In the genomic region with DNA sequence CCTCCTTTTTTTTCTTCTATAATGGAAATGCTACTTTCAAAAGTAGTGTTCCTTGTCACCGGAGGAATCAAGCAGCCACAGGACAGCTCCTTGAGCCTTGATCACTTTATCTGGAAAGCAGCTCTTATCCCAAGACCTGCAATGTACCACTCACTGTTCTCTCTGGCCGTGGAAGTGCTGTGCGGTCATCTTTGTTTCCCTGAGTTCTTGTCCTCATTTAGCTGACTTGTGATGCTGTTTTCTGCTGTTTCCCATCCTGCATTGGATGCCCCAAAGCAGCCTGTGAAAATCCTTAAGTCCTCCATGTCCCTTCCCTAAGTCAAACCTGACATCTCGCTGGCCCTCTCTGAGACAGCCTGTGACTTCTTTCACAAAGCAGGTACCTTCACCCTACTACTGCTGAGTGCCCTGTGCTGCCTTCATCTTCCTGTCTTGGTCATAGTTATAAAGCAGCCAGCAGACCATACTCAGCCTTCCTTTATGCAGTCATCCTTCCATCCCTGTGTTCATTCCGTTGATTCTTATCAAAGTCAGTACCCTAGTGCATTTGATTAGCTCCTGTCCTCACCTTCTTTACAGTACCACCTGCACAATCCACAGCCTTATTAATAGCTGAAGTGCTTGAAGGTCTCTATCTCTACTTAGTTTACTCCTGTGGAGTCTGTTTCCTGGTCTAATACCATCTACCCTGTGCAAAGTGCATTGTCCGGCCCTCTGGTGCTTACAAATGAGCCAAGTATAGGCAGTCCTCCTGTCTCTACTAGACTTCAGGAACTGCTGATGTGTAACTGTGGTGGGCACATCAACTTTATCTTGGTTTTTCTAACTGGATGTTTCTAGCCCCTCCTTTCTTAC, we compare ENCODE assay signal across 10 mouse cellular contexts. TPM values are rescaled to one million over a fixed set of nuclear protein-coding genes. Genes with fewer than 3 reads are reported as not detected.
DNase-seq lines count a peak whose midpoint lies in the region; ATAC-seq and TF ChIP-seq lines count a peak whose summit lies in the region.
"Had no signal": no experiment of that assay in that cellular context is flagged by ENCODE, and none has a peak within 500 bp of the region (broad histone marks: within the 10 kb centered on the region; RNA-seq: fewer than 3 reads in every experiment).

No protein-coding gene starts in this region.

- H3K9me3 ChIP-seq in heart, embryonic 16.5 days (replicated peaks; ENCODE audit: control insufficient read depth, low read length), result no peaks in the 10 kb centered on the region
- H3K9me3 ChIP-seq in lung, embryonic 14.5 days (ENCODE audit: low read depth, low read length), result no peaks in the 10 kb centered on the region
- H3K9me3 ChIP-seq: hindbrain, embryonic 12.5 days; liver, embryonic 13.5 days had no signal

- H3K4me2 ChIP-seq in heart, embryonic 16.5 days (ENCODE audit: low read depth, low read length), result peak overlapping the region; percentile 73; the same call in 1 of the 2 replicates
- peak overlapping the region; percentile 77 for H3K4me2 ChIP-seq in lung, embryonic 14.5 days

- no peak for TF ChIP-seq CTCF in lung, embryonic 14.5 days (IDR thresholded peaks at IDR 0.05; ENCODE audit: low read depth)

- DNase-seq in CD4-positive, CD25-positive, alpha-beta regulatory T cell, adult 2 months (ENCODE audit: low read depth, low spot score), result peak; percentile 10
- no peak for DNase-seq in heart, postnatal 14 days
- no peak for DNase-seq in lung, embryonic 14.5 days
- no peak for DNase-seq in lung, postnatal 36 days
- DNase-seq in cerebellum, adult 9-10 months, result no peak

- no peaks in the 10 kb centered on the region for H3K36me3 ChIP-seq in heart, embryonic 16.5 days (ENCODE audit: control insufficient read depth, insufficient read depth)
- H3K36me3 ChIP-seq in lung, embryonic 14.5 days (ENCODE audit: insufficient read depth), result no peaks in the 10 kb centered on the region
- H3K36me3 ChIP-seq: hindbrain, embryonic 12.5 days; liver, embryonic 13.5 days had no signal

- 58% methylated on average over 6 of the region's 6 CpGs for WGBS in heart, embryonic 16.5 days
- 72% methylated on average over 6 of the region's 6 CpGs for whole genome bisulfite sequencing in lung, embryonic 14.5 days

- H3K9ac ChIP-seq in heart, embryonic 16.5 days (ENCODE audit: low read length), result no peak overlapping the region
- no peak overlapping the region for H3K9ac ChIP-seq in lung, embryonic 14.5 days

- no peak for ATAC-seq in CD4-positive, CD25-positive, alpha-beta regulatory T cell, adult 4 months
- no peak for ATAC-seq in heart, embryonic 16.5 days (replicated peaks; ENCODE audit: extremely low read depth, insufficient read depth, low FRiP score)
- no peak for ATAC-seq in lung, embryonic 14.5 days (ENCODE audit: insufficient read depth)
- ATAC-seq in monocyte, adult 5-6 weeks (replicated peaks; ENCODE audit: insufficient number of reproducible peaks, low FRiP score, low TSS enrichment, poor library complexity, severe bottlenecking), result 0 out of 2 replicates have a peak, but pooled peaks have one; percentile 16

- H3K4me3 ChIP-seq in heart, embryonic 16.5 days (ENCODE audit: low read length), result no peak overlapping the region
- H3K4me3 ChIP-seq in lung, embryonic 14.5 days (ENCODE audit: low read depth, low read length), result no peak overlapping the region

- no peak overlapping the region for H3K27ac ChIP-seq in heart, embryonic 16.5 days (ENCODE audit: low read length)
- H3K27ac ChIP-seq in lung, embryonic 14.5 days (ENCODE audit: low read depth), result no peak overlapping the region
- H3K27ac ChIP-seq: liver, embryonic 13.5 days had no signal

- H3K27me3 ChIP-seq in heart, embryonic 16.5 days (ENCODE audit: control insufficient read depth, insufficient read depth, low read length), result no peaks in the 10 kb centered on the region
- peaks cover 3% of the 10 kb centered on the region; the same call in 1 of the 2 replicates for H3K27me3 ChIP-seq in lung, embryonic 14.5 days (ENCODE audit: insufficient read depth, low read length)

- intact Hi-C loops in heart, postnatal 14 days (cut with DNase I), result loop anchor here (2.0 to 10.0 kb wide), 3 partner anchors 69 to 243 kb away; partner anchors contain the start of genes Cenpo and Ptrhd1

- peaks cover 13% of the 10 kb centered on the region for H3K4me1 ChIP-seq in heart, embryonic 16.5 days (ENCODE audit: control insufficient read depth, insufficient read depth, low read length)
- 0 out of 2 replicates have a peak, but pooled peaks cover 5% of the 10 kb centered on the region for H3K4me1 ChIP-seq in lung, embryonic 14.5 days (ENCODE audit: insufficient read depth)

RNA-seq across cellular contexts. Expression of gene Ncoa1, which starts 1.2 kb away (rescaled TPM):
- polyA plus RNA-seq in CD4-positive, CD25-positive, alpha-beta regulatory T cell, adult 4 months (2017; shearing (Covaris generic)), result 10 to 100 TPM; 12.5 to 14.6 TPM
- 6.0 and 6.2 TPM in 2 replicates for polyA plus RNA-seq in heart, embryonic 16.5 days (2015; fragmentation: Nextera tagmentation; extraction: Ambion mirVana)
- 10 to 100 TPM; 32.1 to 33.6 TPM for total RNA-seq in heart, postnatal 14 days (2021)
- 11.4 and 13.1 TPM in 2 replicates for polyA plus RNA-seq in lung, embryonic 14.5 days (2014; fragmentation: Nextera tagmentation; extraction: Ambion mirVana)
- 36.9 to 81.2 TPM (median 70.4 TPM) in 3 replicates for total RNA-seq in monocyte, adult 5-6 weeks (2017)
